Mouse (Mus musculus): ENCODE measurements around the gene Tcf7l2. TPM values are rescaled to one million over a fixed set of nuclear protein-coding genes. Genes with fewer than 3 reads are reported as not detected.

The Tcf7l2 gene
- polyA plus RNA-seq, 1 experiment from 2014 or later: 42.5 TPM

DNA sequence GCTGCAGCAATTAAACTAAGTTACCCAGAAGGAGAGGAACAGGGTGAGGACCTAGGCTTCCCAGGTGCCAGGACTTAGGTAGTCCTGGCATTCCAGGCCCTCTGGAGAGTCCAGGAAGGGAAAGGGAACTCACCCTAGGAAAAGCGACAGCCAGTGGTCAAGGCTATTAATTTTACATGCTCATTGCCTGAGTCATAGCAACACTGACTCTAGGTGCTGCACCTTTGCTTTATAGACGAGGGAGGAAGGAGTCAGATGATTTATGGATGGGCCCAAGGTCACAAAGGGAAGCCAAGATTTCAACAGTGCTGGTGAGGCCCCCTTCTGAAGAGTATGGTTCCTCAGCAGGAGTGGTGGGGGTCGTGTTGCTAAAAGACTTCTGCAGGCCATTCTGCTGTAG, 8.6 kb upstream of the Tcf7l2 start:
- 41% methylated on average over 3 of the region's 3 CpGs for WGBS
- no peak overlapping the region for H3K27ac ChIP-seq
- no peak for ATAC-seq (ENCODE audit: borderline replicate concordance, extremely low read depth, low FRiP score, low TSS enrichment)

DNA sequence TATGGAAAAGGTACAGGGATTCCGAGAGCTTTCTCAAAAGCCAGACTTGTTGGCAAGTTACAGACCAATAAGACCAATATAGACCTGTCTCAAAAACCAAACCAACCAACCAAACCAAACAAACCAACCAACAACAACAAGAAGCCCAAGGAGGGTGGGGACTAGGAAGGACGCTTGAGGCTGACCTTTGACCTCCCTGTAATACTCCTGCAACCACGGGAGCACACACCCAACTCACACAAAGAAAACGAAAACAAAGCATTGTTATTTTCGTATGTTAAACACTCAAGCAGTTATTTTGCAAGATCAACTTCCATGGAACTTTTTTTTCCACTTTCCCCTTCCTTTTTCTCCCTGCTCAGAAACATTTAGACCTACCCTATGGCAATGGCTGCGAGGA, 5.6 kb upstream of the Tcf7l2 start:
- WGBS: 49% methylated on average over 6 of the region's 6 CpGs
- H3K27ac ChIP-seq: no peak overlapping the region
- ATAC-seq (ENCODE audit: borderline replicate concordance, extremely low read depth, low FRiP score, low TSS enrichment): no peak
- H3K9me3 ChIP-seq: no peaks in the 10 kb centered on the region
- H3K27me3 ChIP-seq: no peaks in the 10 kb centered on the region
- H3K4me3 ChIP-seq: no peak overlapping the region
- H3K9ac ChIP-seq: no peak overlapping the region
- H3K4me1 ChIP-seq: peaks cover 4% of the 10 kb centered on the region; the same call in 1 of the 2 replicates
- no peaks in the 10 kb centered on the region for H3K36me3 ChIP-seq
- H3K4me2 ChIP-seq: no peak overlapping the region

More for the DNA sequence above, 8.6 kb upstream of the Tcf7l2 start:
- H3K36me3 ChIP-seq: no peaks in the 10 kb centered on the region
- no peak overlapping the region for H3K9ac ChIP-seq
- no peaks in the 10 kb centered on the region for H3K9me3 ChIP-seq
- no peaks in the 10 kb centered on the region for H3K4me1 ChIP-seq
- H3K27me3 ChIP-seq: no peaks in the 10 kb centered on the region
- no peak overlapping the region for H3K4me2 ChIP-seq
- H3K4me3 ChIP-seq: no peak overlapping the region

DNA sequence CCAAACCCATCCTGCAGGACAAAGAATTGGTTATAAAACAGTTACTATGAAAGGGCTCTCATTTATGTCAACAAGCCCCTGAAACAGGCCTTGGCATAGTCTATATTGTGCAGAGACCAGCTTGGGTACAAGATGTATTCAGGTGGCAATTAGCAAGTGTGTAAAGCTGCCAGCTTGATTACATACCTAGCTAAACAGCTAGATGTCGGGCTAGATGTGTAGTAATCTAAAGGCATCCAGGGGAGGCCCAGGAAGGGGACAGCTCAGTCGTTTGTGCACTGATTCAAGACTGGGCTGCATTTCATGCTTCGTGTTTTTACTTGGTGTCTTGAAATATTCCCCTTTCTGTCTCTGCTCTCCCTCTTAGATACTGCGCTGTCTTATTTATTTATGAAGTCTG, 1.9 kb upstream of the Tcf7l2 start:
- H3K27ac ChIP-seq: no peak overlapping the region
- H3K9me3 ChIP-seq: no peaks in the 10 kb centered on the region
- no peaks in the 10 kb centered on the region for H3K27me3 ChIP-seq
- H3K9ac ChIP-seq: no peak overlapping the region
- peaks cover 16% of the 10 kb centered on the region; the same call in 1 of the 2 replicates for H3K4me1 ChIP-seq
- H3K4me3 ChIP-seq: no peak overlapping the region
- H3K4me2 ChIP-seq: no peak overlapping the region
- WGBS: 38% methylated on average over 4 of the region's 4 CpGs
- no peak for ATAC-seq (ENCODE audit: borderline replicate concordance, extremely low read depth, low FRiP score, low TSS enrichment)
- H3K36me3 ChIP-seq: no peaks in the 10 kb centered on the region

DNA sequence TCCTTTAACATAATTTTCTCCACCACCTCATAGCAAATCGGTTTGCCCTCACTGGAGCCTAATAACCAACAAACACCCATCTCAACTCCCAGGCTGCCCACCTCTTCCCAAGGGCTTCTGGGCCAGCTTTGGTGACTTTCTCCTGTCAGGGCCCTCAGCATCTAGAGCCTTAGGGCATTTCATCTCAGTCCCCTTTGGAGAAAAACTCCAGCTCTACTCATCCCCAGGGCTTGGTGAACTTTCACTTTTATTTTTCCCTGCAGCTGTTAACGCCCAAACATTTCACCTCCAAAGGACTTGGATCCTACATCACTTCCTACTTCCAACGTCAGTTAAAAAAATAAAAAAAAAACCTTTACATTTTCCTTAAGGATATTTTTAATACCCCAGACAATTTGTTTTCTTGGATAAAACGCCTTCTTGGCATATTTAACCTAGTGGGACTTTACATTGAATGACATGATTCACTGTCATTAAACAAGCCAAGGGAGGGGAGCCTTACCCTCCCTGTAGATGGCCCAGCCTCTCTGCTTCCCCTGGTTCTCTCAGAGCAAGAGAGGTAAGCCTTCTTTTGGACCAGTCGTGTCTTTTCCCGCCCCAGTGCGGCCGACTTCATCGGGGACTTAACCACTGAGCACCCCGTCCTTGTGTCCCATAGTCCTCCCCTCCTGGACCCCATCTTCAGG, 724 bp upstream of the Tcf7l2 start:
- H3K27me3 ChIP-seq: no peaks in the 10 kb centered on the region
- 8% methylated on average over 10 of the region's 10 CpGs for WGBS

DNA sequence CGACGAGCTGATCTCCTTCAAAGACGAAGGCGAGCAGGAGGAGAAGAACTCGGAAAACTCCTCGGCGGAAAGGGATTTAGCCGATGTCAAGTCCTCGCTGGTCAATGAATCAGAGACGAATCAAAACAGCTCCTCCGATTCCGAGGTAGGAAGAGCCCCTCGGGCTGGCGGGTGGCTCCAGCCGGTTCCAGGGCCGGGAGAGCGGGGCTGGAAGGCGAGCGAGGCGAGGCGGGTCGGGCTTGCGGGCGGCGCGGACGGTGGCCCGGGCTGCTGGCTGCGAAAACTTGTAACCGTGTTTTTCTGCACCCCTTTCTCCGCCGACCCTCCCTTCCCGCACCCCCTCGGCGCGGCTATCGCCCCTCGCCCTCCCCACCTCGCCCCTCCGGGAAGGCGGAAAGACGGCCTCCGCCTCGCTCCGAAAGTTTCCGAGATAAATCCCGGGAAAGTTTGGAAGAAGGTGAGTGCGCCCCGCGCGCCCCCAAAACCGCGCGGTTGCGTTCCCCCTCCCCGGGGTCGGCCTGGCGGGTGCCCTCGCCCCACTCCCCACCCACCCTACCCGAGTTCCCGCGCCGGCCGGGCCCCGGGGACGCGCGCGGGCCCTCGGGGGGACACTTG, 873 bp downstream of the Tcf7l2 start:
- Histone ChIP-seq H3K27me3 (no peaks in the 10 kb centered on the region), H3K9ac (peak overlapping the region; percentile 87), H3K4me3 (peak overlapping the region; percentile 75), H3K36me3 (no peaks in the 10 kb centered on the region), H3K9me3 (no peaks in the 10 kb centered on the region), H3K4me1 (peaks cover 38% of the 10 kb centered on the region), H3K4me2 (peak overlapping the region; percentile 93), H3K27ac (peak overlapping the region; percentile 97)
- WGBS: under 1% methylated on average over 65 of the region's 70 CpGs
- ATAC-seq (ENCODE audit: borderline replicate concordance, extremely low read depth, low FRiP score, low TSS enrichment): no peak

More for the DNA sequence above, 724 bp upstream of the Tcf7l2 start:
- peaks cover 25% of the 10 kb centered on the region for H3K4me1 ChIP-seq
- peak overlapping the region; percentile 75 for H3K4me3 ChIP-seq
- ATAC-seq (ENCODE audit: borderline replicate concordance, extremely low read depth, low FRiP score, low TSS enrichment): no peak
- H3K27ac ChIP-seq: peak overlapping the region; percentile 97
- H3K4me2 ChIP-seq: peak overlapping the region; percentile 93
- no peaks in the 10 kb centered on the region for H3K36me3 ChIP-seq
- H3K9ac ChIP-seq: peak overlapping the region; percentile 28
- H3K9me3 ChIP-seq: no peaks in the 10 kb centered on the region

DNA sequence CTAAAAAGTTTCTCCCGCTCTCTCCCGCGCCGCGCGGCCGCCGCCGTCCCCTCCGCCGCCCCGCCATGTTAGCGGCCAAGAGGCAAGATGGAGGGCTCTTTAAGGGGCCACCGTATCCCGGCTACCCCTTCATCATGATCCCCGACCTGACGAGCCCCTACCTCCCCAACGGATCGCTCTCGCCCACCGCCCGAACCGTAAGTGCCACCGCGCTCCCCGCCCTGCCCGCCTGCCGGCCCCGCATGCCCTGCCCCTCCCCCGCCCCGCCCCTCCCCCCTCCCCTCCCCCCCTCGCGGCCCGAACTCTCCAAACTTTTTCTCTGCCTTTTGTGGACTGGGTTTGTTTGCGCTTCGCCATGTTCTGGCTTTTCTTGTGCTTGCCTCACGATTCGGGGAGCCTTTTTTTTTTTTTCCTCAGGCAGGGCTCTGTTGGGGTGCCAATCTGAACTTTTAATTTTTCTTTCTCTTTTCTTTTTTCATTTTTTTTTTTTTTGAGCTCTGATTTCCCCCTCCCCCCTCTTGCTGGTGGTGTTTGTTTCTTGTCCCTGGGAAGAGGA, 1.5 kb downstream of the Tcf7l2 start:
- H3K36me3 ChIP-seq: no peaks in the 10 kb centered on the region
- peak overlapping the region; percentile 75 for H3K4me3 ChIP-seq
- WGBS: under 1% methylated on average over 30 of the region's 38 CpGs
- H3K4me2 ChIP-seq: peak overlapping the region; percentile 93
- H3K27me3 ChIP-seq: no peaks in the 10 kb centered on the region
- H3K27ac ChIP-seq: peak overlapping the region; percentile 97
- peak overlapping the region; percentile 87 for H3K9ac ChIP-seq
- H3K9me3 ChIP-seq: no peaks in the 10 kb centered on the region
- H3K4me1 ChIP-seq: peaks cover 44% of the 10 kb centered on the region
- no peak for ATAC-seq (ENCODE audit: borderline replicate concordance, extremely low read depth, low FRiP score, low TSS enrichment)

DNA sequence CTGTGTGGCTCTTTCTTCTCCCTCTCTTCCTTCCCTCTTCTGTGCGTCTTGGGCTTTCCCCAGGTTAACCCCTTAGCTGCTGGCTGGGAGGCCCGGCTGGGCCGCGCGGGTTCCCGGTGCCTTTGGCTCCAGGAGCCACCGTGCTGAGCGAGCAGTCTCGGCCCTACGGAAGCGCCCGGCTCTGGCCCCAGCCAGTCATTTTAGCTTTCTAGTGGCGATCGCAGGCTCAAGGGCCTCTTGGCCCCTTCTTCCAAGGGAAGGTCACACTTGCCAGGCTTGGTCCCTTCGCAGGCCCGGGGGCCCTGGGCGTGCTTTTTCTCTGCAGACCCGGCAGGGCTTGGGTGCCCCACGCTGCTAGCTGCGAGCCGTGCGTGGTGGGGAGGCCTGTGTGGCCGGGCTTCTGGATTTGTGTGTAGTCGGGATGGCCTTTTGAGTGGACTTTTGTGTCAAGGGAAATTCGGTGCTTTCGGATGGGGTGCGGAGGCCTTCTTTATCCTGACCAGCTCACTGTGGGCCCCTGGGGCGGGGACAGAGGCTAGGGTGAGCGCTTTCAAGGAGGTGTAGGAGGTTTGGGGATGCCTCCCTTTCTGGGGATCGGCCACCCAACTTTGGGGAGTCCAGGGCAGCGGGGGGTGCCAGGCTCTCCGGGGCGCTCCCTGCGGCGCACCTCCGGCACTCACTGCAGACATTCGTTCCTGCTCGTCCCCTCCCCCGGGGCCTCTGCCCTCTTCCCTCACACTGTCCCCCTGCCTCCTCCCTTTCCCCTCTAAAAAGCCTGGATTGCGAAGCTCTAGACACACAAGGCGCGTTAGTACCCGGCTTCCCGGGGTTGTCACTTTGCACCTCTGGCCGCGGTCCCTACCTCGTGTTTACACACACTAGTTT, 2.2 kb downstream of the Tcf7l2 start:
- Histone ChIP-seq H3K4me1 (peaks cover 52% of the 10 kb centered on the region), H3K4me3 (peak overlapping the region; percentile 75), H3K4me2 (peak overlapping the region; percentile 93), H3K27me3 (no peaks in the 10 kb centered on the region), H3K36me3 (no peaks in the 10 kb centered on the region), H3K27ac (peak overlapping the region; percentile 97), H3K9ac (peak overlapping the region; percentile 87), H3K9me3 (no peaks in the 10 kb centered on the region)
- ATAC-seq (ENCODE audit: borderline replicate concordance, extremely low read depth, low FRiP score, low TSS enrichment): peak; percentile 40
- WGBS: under 1% methylated on average over 47 of the region's 47 CpGs

DNA sequence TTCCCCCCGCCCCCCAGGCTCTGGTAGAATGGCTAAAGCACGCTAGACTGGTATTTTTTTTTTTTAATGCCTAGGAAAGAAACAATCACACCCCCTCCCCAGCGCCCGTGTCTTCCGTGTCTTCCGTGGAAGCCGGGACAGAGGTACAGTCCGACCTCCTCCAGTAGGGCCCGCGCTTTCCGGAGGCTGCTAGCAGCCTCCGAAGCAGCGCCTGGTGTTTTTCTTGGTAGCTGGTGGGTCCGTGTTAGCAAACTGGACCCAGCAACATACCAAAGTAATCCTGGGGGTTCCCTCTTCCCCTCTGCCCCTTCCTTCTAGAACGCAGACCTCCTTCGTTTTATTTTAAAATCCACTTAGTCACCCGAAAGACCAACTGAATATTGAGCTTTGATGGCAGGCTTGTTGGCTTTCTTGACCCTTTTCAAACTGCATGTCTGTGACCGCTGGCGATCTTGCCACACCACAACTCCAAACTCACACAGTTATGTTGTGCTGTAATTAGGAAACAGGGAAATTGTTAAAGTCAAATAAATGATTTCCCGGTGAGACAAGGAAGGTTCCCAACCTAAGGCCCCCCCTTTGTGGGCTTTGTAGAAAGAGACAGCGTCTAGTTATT, 3.1 kb downstream of the Tcf7l2 start:
- Histone ChIP-seq H3K4me1 (peaks cover 58% of the 10 kb centered on the region), H3K27ac (0 out of 2 replicates have a peak overlapping the region, but pooled peaks have one; percentile 97), H3K4me2 (peak overlapping the region; percentile 93), H3K36me3 (no peaks in the 10 kb centered on the region), H3K4me3 (peak overlapping the region; percentile 75), H3K9me3 (no peaks in the 10 kb centered on the region), H3K27me3 (no peaks in the 10 kb centered on the region), H3K9ac (peak overlapping the region; percentile 87)
- 4% methylated on average over 21 of the region's 21 CpGs for WGBS
- ATAC-seq (ENCODE audit: borderline replicate concordance, extremely low read depth, low FRiP score, low TSS enrichment): no peak

DNA sequence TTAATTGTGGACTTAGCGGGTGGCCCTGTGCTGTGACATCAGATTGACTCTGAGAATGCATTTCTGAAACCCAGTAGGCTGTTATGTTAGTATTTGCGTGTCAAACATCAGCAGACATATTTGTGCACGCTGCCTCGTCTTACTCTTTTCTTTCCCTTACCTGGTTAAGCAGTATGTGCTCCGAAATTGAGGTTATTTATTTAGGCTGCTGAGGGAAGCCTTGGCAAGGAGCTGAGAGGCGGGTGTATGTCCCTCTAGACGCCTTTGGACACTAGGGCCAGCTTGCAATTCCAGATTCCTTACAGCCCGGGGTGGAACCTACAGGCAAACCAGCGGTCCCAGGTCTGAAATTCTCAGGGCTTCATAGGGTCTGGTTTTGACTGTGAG, 3.6 kb downstream of the Tcf7l2 start:
- H3K4me3 ChIP-seq: peak overlapping the region; percentile 75
- ATAC-seq (ENCODE audit: borderline replicate concordance, extremely low read depth, low FRiP score, low TSS enrichment): no peak
- no peaks in the 10 kb centered on the region for H3K27me3 ChIP-seq
- no peaks in the 10 kb centered on the region for H3K9me3 ChIP-seq
- no peaks in the 10 kb centered on the region for H3K36me3 ChIP-seq
- H3K27ac ChIP-seq: no peak overlapping the region
- 27% methylated on average over 9 of the region's 9 CpGs for WGBS
- peaks cover 63% of the 10 kb centered on the region for H3K4me1 ChIP-seq
- peak overlapping the region; percentile 93 for H3K4me2 ChIP-seq
- H3K9ac ChIP-seq: peak overlapping the region; percentile 87; the same call in 1 of the 2 replicates

DNA sequence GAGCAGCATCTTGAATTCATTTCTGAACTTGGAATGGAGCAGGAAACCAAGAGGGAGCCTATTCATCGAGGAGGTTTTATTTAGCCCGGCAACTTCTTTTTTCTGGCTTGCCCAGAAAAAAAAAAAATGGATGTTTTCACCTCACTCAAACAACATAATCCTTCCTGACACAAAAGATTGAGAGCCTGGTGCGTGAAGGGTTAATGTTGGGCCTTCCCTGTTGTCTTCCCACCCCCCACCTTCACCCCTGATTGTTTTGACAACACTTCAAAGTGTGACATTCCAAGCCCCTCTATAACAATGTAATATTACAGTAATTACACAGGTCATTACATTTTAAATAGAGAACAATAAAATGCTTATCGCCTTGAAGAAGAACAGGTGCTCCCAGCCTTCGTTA, 4.6 kb downstream of the Tcf7l2 start:
- WGBS: 59% methylated on average over 5 of the region's 5 CpGs

DNA sequence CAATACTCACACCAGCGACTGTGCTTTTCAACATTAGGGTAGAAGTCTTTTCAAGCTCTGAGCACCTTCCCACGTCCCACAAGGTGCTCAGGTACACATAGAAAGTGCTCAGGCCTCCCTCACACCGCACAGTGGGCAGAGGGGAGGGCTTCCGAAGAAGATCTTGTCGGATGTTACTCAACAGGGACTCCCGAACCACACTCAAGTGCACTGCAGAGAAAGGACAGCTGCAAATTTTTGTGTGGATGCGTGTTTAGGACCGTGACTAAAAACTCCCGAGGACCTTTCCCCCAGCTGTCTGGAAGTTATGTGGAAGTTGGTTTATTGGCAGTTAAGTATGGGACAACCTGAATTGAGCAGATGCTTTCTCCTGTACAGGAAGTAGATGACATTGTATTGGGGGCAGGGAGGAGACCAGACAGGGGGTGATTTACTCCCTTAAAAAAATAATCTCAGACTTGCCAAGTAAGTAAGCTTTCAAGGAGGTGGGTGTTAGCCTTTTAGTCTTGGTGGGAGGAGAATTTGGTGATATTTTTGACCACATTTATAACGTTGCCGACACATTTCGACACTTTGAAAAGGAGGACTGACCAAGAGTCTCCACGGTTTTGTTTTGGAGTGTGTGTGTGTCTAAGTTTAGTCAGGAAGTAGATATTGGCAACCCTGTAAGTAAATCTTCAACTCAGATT, 5.8 kb downstream of the Tcf7l2 start:
- peaks cover 61% of the 10 kb centered on the region for H3K4me1 ChIP-seq
- no peak for ATAC-seq (ENCODE audit: borderline replicate concordance, extremely low read depth, low FRiP score, low TSS enrichment)
- WGBS: 27% methylated on average over 13 of the region's 13 CpGs
- no peaks in the 10 kb centered on the region for H3K9me3 ChIP-seq
- no peak overlapping the region for H3K9ac ChIP-seq
- 0 out of 2 replicates have a peak overlapping the region, but pooled peaks have one; percentile 21 for H3K27ac ChIP-seq
- no peaks in the 10 kb centered on the region for H3K27me3 ChIP-seq
- H3K4me2 ChIP-seq: no peak overlapping the region
- no peak overlapping the region for H3K4me3 ChIP-seq
- no peaks in the 10 kb centered on the region for H3K36me3 ChIP-seq

More for the DNA sequence above, 4.6 kb downstream of the Tcf7l2 start:
- no peaks in the 10 kb centered on the region for H3K36me3 ChIP-seq
- no peak overlapping the region for H3K9ac ChIP-seq
- no peak for ATAC-seq (ENCODE audit: borderline replicate concordance, extremely low read depth, low FRiP score, low TSS enrichment)
- no peak overlapping the region for H3K4me2 ChIP-seq
- H3K27ac ChIP-seq: no peak overlapping the region
- H3K27me3 ChIP-seq: no peaks in the 10 kb centered on the region
- H3K9me3 ChIP-seq: no peaks in the 10 kb centered on the region
- H3K4me1 ChIP-seq: peaks cover 59% of the 10 kb centered on the region
- H3K4me3 ChIP-seq: no peak overlapping the region

Measured in lung, embryonic 15.5 days (tissue).